Mouse (Mus musculus) liver, adult 2 months (tissue): Measurements from ENCODE around the gene Pth.

ENCODE experiments used
- CTCF ChIP-seq: fragments of 200-500 bp; IDR thresholded peaks from 2 replicates; pipeline ENCODE4 v1.5.1; 2011; ENCODE audit warnings: low read depth, low read length, control low read depth
- POLR2A ChIP-seq: fragments of 200-500 bp; IDR thresholded peaks from 2 replicates; pipeline ENCODE4 v1.6.1; 2011; ENCODE audit warnings: low read length, control low read depth; ENCODE audit not compliant: insufficient read depth; ENCODE audit errors: extremely low read depth

DNA sequence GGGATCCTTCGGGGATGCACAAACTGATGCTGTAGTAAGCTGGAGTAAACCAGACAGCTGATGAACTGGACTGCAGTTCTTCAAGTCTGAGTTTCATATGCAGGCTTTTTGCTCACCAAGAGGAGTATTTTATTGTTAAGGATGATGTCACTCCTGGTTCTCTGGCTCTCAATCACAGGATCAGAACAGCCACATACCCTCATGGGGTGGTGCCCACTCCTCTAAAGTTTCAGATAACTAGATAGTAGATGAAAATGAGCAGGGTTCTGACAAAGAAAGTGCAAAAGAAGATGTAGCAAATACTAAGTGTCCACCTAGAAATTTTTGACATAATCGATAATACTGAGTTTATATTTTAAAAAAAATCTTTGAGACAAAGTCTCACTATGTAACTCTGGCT, at the start of gene Pth:
- no peak for TF ChIP-seq CTCF
- no peak for TF ChIP-seq POLR2A
